Mouse (Mus musculus) forebrain, embryonic 15.5 days (tissue): ENCODE measurements around the gene Cdca4. TPM values are rescaled to one million over a fixed set of nuclear protein-coding genes. Genes with fewer than 3 reads are reported as not detected.

Experiments
- ATAC-seq: fragments of 200-750 bp; cut with Nextera tagmentation; replicated peaks from 2 replicates; pipeline ENCODE4 v1.8.0; 2017; ENCODE audit warnings: mild to moderate bottlenecking, moderate TSS enrichment, moderate library complexity
- H3K27ac ChIP-seq: fragments of 300-500 bp; sonication (generic); replicated peaks from 2 replicates; pipeline ENCODE4 v1.5.1; 2015; ENCODE audit warnings: mild to moderate bottlenecking, inconsistent platforms
- H3K27me3 ChIP-seq: fragments of 300-500 bp; sonication (generic); 2 replicates; pipeline ENCODE4 v1.6.1; 2015; ENCODE audit warnings: inconsistent platforms
- H3K36me3 ChIP-seq: fragments of 300-500 bp; sonication (generic); 2 replicates; pipeline ENCODE4 v1.6.1; 2015; ENCODE audit warnings: mild to moderate bottlenecking, inconsistent platforms
- H3K4me1 ChIP-seq: fragments of 300-500 bp; sonication (generic); 2 replicates; pipeline ENCODE4 v1.6.1; 2015; ENCODE audit warnings: inconsistent platforms
- H3K4me2 ChIP-seq: fragments of 300-500 bp; sonication (generic); replicated peaks from 2 replicates; pipeline ENCODE4 v1.6.1; 2015; ENCODE audit warnings: mild to moderate bottlenecking, inconsistent platforms
- H3K4me3 ChIP-seq: fragments of 300-500 bp; sonication (generic); 2 replicates; pipeline ENCODE4 v1.5.1; 2015; ENCODE audit warnings: mild to moderate bottlenecking, inconsistent platforms
- H3K9ac ChIP-seq: fragments of 300-500 bp; sonication (generic); replicated peaks from 2 replicates; pipeline ENCODE4 v1.6.1; 2015; ENCODE audit warnings: mild to moderate bottlenecking, inconsistent platforms
- H3K9me3 ChIP-seq: fragments of 300-500 bp; sonication (generic); 2 replicates; pipeline ENCODE4 v1.6.1; 2016; ENCODE audit warnings: inconsistent platforms
- WGBS: fragments of 180-500 bp; shearing (Covaris S2); methylation state at CpG from one replicate; pipeline ENCODE4 v1.1.7; 2015; ENCODE audit warnings: mixed read lengths; 5-methylcytosine and 5-hydroxymethylcytosine counted together
- polyA plus RNA-seq: library from polyadenylated mRNA; unstranded; fragments of >200 nt; fragmentation: Nextera tagmentation; extraction: Ambion mirVana; gene quantifications from 2 replicates; pipeline ENCODE4 v1.2.1, GENCODE M21; 2015

The Cdca4 gene
- polyA plus RNA-seq, 1 experiment from 2014 or later, result 82.0 TPM

- Histone ChIP-seq H3K36me3 (no peaks in the 10 kb centered on the region), H3K9me3 (no peaks in the 10 kb centered on the region), H3K4me1 (peaks cover 4% of the 10 kb centered on the region; the same call in 1 of the 2 replicates), H3K4me3 (no peak within 1 kb of the TSS), H3K27me3 (peaks cover 6% of the 10 kb centered on the region; the same call in 1 of the 2 replicates), H3K27ac (no peak within 1 kb of the TSS), H3K9ac (no peak within 1 kb of the TSS), H3K4me2 (no peak within 1 kb of the TSS)
- no peak for ATAC-seq
- 64% methylated on average over 13 of the region's 13 CpGs for WGBS
Measured at GRCm38 (mm10) chr12:112868178-112869087, 39.2 kb upstream of the Cdca4 start, which contains the start of gene Gpr132. Gene Gpr132, minus strand, starts transcription at chr12:112868228.

GRCm38 (mm10) chr12:112867106-112867674, 38.0 kb upstream of the Cdca4 start:
- H3K4me2 ChIP-seq, result no peak overlapping the region
- H3K36me3 ChIP-seq, result no peaks in the 10 kb centered on the region
- no peaks in the 10 kb centered on the region; the same call in 1 of the 2 replicates for H3K27me3 ChIP-seq
- WGBS, result 89% methylated on average over 7 of the region's 7 CpGs
- no peak overlapping the region for H3K4me3 ChIP-seq
- H3K9me3 ChIP-seq, result no peaks in the 10 kb centered on the region
- ATAC-seq, result no peak
- peaks cover 3% of the 10 kb centered on the region; the same call in 1 of the 2 replicates for H3K4me1 ChIP-seq
- H3K9ac ChIP-seq, result no peak overlapping the region
- no peak overlapping the region for H3K27ac ChIP-seq

GRCm38 (mm10) chr12:112866467-112867080, 37.4 kb upstream of the Cdca4 start:
- no peak overlapping the region for H3K9ac ChIP-seq
- no peak overlapping the region for H3K4me3 ChIP-seq
- no peak for ATAC-seq
- no peak overlapping the region for H3K4me2 ChIP-seq
- no peaks in the 10 kb centered on the region for H3K9me3 ChIP-seq
- no peaks in the 10 kb centered on the region for H3K36me3 ChIP-seq
- 76% methylated on average over 8 of the region's 8 CpGs for WGBS
- H3K27me3 ChIP-seq, result no peaks in the 10 kb centered on the region
- H3K4me1 ChIP-seq, result peaks cover 3% of the 10 kb centered on the region; the same call in 1 of the 2 replicates
- no peak overlapping the region for H3K27ac ChIP-seq

- no peaks in the 10 kb centered on the region for H3K27me3 ChIP-seq
- H3K36me3 ChIP-seq, result no peaks in the 10 kb centered on the region
- H3K9ac ChIP-seq, result no peak overlapping the region
- peaks cover 3% of the 10 kb centered on the region; the same call in 1 of the 2 replicates for H3K4me1 ChIP-seq
- H3K9me3 ChIP-seq, result no peaks in the 10 kb centered on the region
- 90% methylated on average over 7 of the region's 7 CpGs for WGBS
- no peak overlapping the region for H3K4me2 ChIP-seq
- no peak overlapping the region for H3K4me3 ChIP-seq
- ATAC-seq, result no peak
- no peak overlapping the region for H3K27ac ChIP-seq
Measured at GRCm38 (mm10) chr12:112864804-112865203, 35.6 kb upstream of the Cdca4 start.

- Histone ChIP-seq H3K9me3 (no peaks in the 10 kb centered on the region), H3K4me2 (no peak overlapping the region), H3K4me3 (no peak overlapping the region), H3K27me3 (no peaks in the 10 kb centered on the region), H3K9ac (no peak overlapping the region), H3K4me1 (no peaks in the 10 kb centered on the region), H3K27ac (no peak overlapping the region), H3K36me3 (no peaks in the 10 kb centered on the region)
- ATAC-seq, result no peak
- WGBS, result 76% methylated on average over 9 of the region's 9 CpGs
Measured at GRCm38 (mm10) chr12:112861911-112862321, 32.7 kb upstream of the Cdca4 start.

- no peak for ATAC-seq
- Histone ChIP-seq H3K27me3 (no peaks in the 10 kb centered on the region), H3K4me2 (no peak overlapping the region), H3K9me3 (no peaks in the 10 kb centered on the region), H3K36me3 (no peaks in the 10 kb centered on the region), H3K4me1 (no peaks in the 10 kb centered on the region), H3K4me3 (no peak overlapping the region), H3K27ac (no peak overlapping the region), H3K9ac (no peak overlapping the region)
- WGBS, result 73% methylated on average over 7 of the region's 7 CpGs
Measured at GRCm38 (mm10) chr12:112860765-112861164, 31.5 kb upstream of the Cdca4 start.

- H3K9me3 ChIP-seq, result no peaks in the 10 kb centered on the region
- no peaks in the 10 kb centered on the region for H3K36me3 ChIP-seq
- no peak overlapping the region for H3K27ac ChIP-seq
- no peak for ATAC-seq
- WGBS, result 83% methylated on average over 8 of the region's 8 CpGs
- no peaks in the 10 kb centered on the region for H3K27me3 ChIP-seq
- H3K9ac ChIP-seq, result no peak overlapping the region
- no peak overlapping the region for H3K4me3 ChIP-seq
- H3K4me2 ChIP-seq, result no peak overlapping the region
- H3K4me1 ChIP-seq, result no peaks in the 10 kb centered on the region
Measured at GRCm38 (mm10) chr12:112859930-112860329, 30.7 kb upstream of the Cdca4 start.

GRCm38 (mm10) chr12:112858581-112859336, 29.5 kb upstream of the Cdca4 start:
- no peak overlapping the region for H3K4me3 ChIP-seq
- H3K9me3 ChIP-seq, result no peaks in the 10 kb centered on the region
- H3K27ac ChIP-seq, result no peak overlapping the region
- WGBS, result 87% methylated on average over 9 of the region's 9 CpGs
- H3K9ac ChIP-seq, result no peak overlapping the region
- no peaks in the 10 kb centered on the region for H3K27me3 ChIP-seq
- ATAC-seq, result no peak
- no peaks in the 10 kb centered on the region for H3K36me3 ChIP-seq
- no peaks in the 10 kb centered on the region for H3K4me1 ChIP-seq
- no peak overlapping the region for H3K4me2 ChIP-seq

GRCm38 (mm10) chr12:112857021-112857925, 28.1 kb upstream of the Cdca4 start:
- H3K4me2 ChIP-seq, result no peak overlapping the region
- no peak overlapping the region for H3K9ac ChIP-seq
- no peak for ATAC-seq
- H3K4me3 ChIP-seq, result no peak overlapping the region
- no peaks in the 10 kb centered on the region for H3K4me1 ChIP-seq
- no peaks in the 10 kb centered on the region for H3K36me3 ChIP-seq
- no peak overlapping the region for H3K27ac ChIP-seq
- H3K27me3 ChIP-seq, result no peaks in the 10 kb centered on the region
- WGBS, result 72% methylated on average over 9 of the region's 9 CpGs
- H3K9me3 ChIP-seq, result no peaks in the 10 kb centered on the region

GRCm38 (mm10) chr12:112856338-112856737, 27.1 kb upstream of the Cdca4 start:
- no peak overlapping the region for H3K4me3 ChIP-seq
- no peak for ATAC-seq
- no peak overlapping the region for H3K4me2 ChIP-seq
- no peak overlapping the region for H3K27ac ChIP-seq
- H3K9ac ChIP-seq, result no peak overlapping the region
- WGBS, result 83% methylated on average over 3 of the region's 3 CpGs
- H3K9me3 ChIP-seq, result no peaks in the 10 kb centered on the region
- no peaks in the 10 kb centered on the region for H3K36me3 ChIP-seq
- H3K4me1 ChIP-seq, result no peaks in the 10 kb centered on the region
- no peaks in the 10 kb centered on the region for H3K27me3 ChIP-seq
